Mouse (Mus musculus) lung, postnatal 4 days (tissue): ENCODE measurements at regions not wholly inside any gene's neighbourhood (a gene's known extent, or its start where the extent isn't known, plus 50 kb on each side); places are given as distances from the start of the nearest gene placed in this dataset.

Source experiments
- DNase-seq, 2 experiments: peaks; one replicate each; pipeline ENCODE4 v3.0.0; 2021

DNA sequence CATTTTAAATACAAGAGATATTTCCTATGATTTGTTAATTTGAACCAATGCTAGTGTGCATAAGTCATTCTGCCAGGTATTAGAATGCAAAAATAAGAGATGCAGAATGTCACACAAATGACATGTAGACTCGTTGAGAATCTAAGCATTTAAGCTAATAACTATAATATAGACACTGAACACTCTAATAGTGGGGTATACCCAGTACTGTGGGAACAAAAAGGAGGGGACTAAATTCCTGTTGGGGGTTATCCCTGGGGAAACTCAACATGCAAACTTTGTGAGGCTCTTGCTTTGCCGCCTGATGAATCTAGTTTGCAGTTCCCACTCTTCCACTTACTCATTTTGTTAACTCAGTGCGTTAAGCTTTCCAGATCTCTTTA, 154.0 kb upstream of the Tnc start:
- DNase-seq: no peak

DNA sequence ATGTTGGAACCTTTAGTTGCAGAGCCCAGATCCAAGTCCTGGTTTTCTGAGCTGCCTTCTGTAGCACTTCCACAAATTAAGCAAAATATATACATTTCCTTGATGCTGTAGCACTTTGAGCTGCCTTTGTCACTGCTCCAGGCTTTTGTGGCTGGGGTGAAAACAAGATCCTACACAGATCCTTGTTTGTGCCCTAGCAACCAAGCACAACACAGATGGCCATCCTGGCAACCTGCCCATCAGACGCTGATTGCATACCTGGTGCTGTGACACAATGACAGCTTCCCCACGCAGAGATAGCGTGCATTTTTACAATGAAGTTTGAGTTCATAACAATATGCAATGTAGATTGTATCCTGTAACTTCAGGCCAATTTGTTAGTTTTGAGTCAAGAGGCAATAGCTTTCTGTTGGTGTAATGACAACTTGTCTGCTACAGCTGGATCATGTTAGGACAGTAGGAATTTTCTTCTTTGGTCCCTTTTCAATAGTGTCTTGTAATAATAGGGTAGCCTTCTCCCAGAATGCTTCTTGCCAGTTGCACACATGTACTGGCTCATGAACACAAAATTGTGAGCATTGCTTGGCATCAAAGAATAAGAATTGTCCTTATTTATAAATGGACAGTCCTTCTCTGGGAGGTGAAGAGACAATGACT, 153.5 kb upstream of the Tnc start:
- peak; percentile 47 to 78 for DNase-seq

DNA sequence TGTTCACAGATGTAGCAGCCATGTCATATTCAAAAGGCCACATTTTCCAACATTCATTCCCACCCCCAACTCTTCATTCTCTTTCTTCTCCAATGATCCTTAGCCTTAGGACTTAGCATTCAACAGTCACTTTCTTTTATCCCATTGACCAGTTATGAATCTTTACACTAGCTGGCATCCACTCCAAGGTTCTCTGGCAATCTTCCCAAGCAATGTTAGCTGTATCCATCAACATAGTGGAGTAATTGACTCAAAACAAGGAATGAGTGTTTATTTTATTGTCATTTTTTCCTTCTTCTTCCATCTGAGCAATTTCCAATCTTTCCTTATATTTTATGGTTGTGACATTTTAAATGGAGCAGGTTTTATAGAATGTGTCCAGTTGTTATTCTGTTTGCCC, 138.2 kb upstream of the Tnc start:
- DNase-seq: no peak

DNA sequence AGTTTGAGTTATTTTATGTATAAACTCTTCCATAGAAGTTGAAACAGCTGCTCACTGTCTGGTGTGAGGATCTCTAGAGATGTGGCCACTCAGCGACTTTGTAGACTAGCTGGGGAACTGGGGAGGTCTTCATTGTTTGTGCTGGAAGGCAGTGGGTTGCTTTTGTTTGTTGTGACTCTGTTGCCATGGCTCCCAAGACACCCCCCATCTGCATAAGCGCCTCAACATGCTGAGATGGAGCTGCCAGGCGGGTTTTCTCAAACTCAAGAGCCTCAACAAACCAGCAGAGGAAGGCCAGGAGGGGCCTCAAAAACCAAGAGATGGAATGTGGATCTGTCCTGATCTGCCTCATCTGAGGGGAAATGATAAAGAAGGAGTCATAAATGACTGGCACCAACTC, 129.1 kb upstream of the Tnc start:
- DNase-seq: peak; percentile 49 to 83

DNA sequence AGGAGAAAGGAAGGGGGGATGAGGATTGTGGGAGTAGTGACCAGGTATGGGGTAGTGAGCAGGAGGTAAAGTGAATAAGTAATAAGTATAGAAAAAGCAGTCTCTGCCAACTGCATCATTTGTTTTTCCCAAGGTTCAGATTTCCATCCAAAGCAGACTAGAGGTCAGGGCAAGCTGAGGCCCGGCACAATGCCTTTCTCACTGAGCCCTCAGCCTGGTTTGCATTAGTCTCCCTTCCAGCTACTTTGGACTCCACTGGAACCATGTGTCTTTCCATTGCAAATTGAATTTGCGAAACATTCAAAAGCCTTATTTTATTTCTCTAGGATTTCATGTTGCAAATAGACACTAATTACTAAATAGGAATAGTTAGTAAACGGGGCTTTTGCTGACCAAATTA, 124.7 kb upstream of the Tnc start:
- no peak for DNase-seq

DNA sequence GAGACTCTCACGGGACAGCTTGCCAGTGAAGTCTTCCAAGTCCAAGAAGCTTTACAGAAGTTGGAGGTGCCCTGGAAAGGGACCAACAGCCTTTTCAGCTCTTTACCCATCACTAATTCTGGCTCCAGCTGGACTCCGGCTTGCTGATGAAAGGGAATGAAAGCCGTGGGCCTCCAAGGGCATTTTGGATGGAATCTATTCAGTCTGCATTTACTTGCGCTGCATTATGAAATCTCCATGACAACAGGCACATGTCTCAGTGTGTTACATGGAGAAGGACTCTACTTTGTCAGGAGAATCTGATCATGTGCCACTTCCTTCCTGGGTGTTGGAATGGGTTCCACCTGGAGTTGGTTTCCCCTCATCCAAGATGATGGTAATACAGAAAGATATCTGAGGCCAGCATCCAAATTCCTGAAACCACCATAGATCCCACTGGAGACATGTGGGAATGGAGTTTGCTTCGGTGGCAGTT, 102.2 kb upstream of the Tnc start:
- peak; percentile 45 to 76 for DNase-seq

DNA sequence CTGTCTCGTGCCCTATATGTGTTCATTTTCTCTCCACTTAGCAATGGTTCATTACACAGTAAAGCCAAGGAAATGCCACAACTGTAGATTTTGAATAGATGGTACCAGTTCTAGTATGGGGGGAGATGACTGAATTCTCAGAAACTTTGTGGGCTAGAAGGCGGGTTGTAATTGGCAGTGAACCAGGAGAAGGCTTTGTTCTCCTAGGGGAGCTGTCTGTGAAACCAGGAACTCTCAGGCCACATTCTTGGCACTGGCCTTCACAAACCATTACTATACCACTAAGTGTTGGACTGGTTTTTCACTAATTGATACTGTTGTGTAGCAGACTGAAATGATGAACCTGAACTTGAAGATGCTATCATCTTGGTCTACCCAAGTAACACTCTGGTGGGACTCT, 99.1 kb upstream of the Tnc start:
- no peak for DNase-seq

DNA sequence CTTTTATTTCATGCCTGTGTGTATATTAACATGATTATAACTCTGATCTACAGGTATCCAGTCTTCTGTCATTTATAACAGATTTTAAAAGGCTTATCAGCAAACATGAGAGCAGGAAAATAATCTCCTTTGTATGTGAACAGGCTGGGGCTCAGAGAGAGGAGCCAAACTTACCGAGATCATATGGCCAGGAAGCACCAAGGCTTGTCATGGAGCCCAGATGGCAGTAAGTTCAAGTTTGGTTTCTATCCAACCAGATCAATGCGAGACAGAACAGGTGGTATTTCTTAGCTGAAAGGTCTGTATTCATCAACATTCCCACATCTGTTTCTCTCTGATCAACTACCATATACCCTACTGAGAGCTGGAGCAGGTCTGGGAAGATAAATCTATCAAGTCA, 96.1 kb upstream of the Tnc start:
- DNase-seq: no peak

DNA sequence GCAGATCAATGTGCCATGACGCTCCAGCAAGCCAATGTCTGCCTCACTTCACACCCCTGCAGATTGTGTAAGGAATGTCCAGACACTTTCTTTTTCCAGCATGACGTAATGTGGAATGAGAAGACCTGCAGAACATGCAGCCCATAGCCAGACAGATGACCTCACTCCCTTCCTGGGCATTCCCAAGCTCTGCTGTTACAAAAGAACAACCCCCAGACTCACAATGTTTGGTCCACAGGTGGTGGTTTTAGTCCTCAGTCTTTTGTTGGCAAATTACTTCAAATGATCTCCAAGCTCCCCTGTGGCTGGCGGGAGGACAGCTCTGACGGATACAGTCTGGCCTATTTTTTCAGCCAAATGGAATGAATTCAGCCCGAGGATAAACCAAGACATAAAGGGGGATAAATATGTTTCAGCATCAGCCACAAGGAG, 95.6 kb upstream of the Tnc start:
- DNase-seq: peak; percentile 14 to 53

DNA sequence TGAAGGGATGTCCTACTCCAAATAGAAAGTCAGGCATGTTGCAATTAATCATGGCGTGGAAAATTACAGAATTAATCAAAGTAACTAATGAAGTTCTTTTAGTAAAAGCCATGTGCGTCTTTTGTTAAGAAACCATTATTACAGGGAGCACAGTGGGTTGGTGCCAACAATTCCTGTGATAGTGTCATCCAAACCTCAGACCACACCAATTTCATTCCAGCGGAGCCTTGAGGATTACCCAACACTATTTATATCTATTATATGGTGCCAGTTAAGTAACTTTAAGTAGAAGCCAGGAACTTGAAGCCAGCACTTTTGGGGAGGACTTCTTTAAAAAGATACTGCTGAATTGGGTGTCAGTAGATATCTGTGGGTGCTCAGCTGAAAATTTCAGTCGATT, 93.0 kb upstream of the Tnc start:
- DNase-seq: no peak

DNA sequence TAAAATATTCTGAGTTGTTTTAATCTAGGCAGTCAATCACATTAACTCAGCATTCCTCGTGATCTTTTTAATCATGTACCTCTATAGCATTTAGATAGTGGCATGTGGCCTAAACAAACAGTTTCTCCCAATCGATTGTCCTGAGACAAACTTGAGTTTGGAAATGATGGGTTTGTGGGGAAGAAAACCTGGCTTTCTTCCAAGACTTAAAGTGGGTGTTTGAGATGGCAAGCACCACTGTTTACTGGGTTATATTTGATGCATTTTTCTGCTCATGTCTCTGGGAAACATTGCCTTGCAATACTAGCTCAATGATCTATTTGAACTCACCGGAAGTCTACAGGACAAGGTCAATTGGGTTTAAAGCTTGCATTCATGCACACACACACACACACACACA, 88.2 kb upstream of the Tnc start:
- no peak for DNase-seq

DNA sequence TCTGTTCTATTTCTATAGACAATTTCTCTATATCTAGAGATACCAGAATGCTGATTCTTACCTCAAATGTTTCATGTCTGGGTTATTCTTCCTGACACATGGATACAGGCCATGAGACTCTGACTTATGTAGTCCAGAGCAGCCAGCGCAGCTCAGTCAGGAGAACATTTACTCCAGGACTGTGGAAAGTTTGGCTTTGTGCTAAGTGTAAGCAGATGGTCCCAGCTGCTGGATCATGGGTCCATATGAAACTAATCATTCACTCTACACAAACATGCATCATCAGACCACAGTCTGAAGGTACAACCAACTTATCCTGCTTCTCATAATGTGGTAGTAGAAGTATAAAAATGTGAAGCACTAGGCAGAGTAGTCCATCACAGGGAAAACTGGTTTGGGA, 82.5 kb upstream of the Tnc start:
- DNase-seq: peak; percentile 43 to 59

DNA sequence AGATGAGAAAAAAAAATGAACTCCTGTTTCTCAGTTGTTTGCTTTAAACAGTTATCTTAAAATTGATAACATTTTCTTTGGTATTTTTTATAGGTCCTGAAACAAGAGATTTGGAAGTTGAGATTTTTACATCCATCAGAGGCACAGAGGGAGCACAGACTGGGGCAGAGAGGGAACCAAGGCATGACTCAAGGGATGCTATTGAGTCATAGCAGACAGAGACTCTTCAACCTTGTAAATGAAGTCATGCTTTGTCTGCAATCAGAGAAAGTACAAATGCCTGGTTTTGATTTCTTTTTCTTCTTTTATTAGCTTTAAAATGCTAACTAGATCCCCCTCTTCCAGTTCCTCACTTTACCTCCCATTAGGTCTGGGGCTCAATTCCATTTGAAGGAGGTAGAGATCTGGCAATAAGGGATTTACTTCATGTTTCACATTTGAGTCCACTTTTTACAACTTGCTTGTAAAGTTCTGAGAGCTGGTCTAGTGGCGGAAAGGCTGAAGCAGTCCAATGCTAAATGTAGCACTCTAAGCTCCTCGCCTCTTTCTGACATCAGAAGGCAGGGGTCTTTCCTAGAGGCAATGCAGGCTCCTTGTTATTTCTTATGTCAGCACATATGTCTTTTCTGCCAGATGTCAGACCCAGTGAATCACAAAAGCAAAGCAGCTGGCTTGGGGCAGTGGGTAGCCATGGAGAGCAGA, 77.7 kb upstream of the Tnc start:
- DNase-seq: no peak

DNA sequence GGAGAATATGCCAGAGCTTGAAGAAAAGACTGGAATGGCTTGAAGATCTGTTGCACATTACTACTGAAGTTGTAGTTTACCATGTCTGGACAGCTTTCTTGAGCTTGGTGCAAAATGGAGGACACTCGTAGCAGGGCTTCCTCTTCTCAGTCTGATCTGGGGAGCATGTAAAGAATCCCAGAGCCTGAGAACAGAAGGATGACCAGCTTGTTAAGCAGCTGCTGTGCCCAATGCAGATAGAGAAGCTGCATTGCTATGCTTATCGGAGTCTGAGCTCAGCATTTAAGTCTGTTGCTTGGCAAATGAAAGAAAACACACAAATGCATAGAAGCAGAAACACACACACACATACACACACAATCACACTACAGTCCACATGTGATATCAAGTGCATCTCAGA, 76.9 kb upstream of the Tnc start:
- no peak for DNase-seq

DNA sequence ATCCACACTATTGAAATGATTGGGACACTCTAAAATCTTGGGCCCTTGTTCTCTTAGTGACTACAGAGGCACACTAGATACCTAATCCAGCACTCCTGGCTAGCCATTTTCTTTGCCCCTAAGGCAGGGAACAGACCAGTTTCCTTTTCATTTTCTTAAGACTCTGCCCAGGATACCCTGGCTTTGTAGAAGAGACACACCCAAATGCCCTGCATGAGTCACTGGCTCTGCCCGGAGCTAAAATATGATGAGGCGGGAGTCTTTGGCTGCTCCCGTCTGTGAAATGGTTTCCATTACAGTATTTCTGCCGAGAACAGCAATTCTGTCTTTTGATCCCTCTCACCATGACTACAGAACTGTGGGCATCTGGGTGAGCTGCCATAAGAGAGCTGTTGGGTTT, 51.4 kb upstream of the Tnc start:
- no peak for DNase-seq
